Mouse (Mus musculus): ENCODE data around the gene Fam198a.

- TF ChIP-seq CTCF (IDR thresholded peaks at IDR 0.05; ENCODE audit: low read depth, low read length) (no peak), POLR2A (IDR thresholded peaks at IDR 0.05; ENCODE audit: extremely low read depth, insufficient read depth, low read length) (no peak)
Observed at GRCm38 (mm10) chr9:122025855-122026590, 75.2 kb downstream of the Fam198a start.

Data from liver, adult 2 months (tissue).